ENCODE assay signal across 9 mouse cellular contexts in the genomic region with DNA sequence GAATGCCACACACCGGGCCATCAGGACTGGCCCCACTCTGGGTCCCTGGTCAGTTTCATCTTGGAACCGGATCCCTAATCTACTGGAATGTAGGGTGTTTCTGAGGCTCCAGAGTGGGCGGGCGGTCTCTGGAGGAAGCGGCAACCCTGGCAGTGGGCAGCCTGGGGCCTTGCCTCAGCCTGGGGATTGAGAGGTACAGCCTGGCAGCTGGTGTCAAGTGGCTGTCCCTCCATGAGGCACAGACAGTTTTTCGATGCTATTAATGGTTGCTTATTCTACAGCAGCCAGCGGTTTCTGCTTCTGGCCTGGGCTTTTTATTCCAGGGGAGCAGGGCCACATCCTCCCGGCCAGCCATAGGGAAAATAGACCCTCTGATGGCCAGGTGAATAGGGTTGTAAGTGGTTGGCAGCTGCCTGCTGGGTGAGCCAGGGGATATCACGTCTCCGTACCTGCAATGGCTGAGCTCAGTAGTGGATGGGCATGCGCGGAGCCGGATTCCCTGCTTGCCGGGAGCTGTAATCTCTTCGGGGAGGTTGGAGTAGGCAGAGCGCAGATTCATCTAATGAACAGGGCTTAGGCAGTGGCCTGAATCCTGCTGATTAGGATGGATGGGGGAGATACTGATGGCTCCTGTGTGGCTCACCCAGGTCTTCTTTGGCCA. TPM values are rescaled to one million over a fixed set of nuclear protein-coding genes. Genes with fewer than 3 reads are reported as not detected.
DNase-seq lines count a peak whose midpoint lies in the region; ATAC-seq and TF ChIP-seq lines count a peak whose summit lies in the region.
"Had no signal": no experiment of that assay in that cellular context is flagged by ENCODE, and none has a peak within 500 bp of the region (broad histone marks: within the 10 kb centered on the region; RNA-seq: fewer than 3 reads in every experiment).

No protein-coding gene starts in this region.

- DNase-seq in lung, embryonic 14.5 days, result no peak
- DNase-seq in lung, postnatal 36 days, result no peak
- no peak for DNase-seq in thymus, postnatal 25 days
- no peak for DNase-seq in kidney, adult 11 months
- DNase-seq: thymus, adult 2 months had no signal

- no peak for TF ChIP-seq CTCF in lung, embryonic 14.5 days (IDR thresholded peaks at IDR 0.05; ENCODE audit: low read depth)
- no peak for TF ChIP-seq CTCF in small intestine, adult 2 months (IDR thresholded peaks at IDR 0.05; ENCODE audit: extremely low read depth, insufficient read length, insufficient replicate concordance, low read depth, low read length)

- H3K4me1 ChIP-seq in lung, embryonic 14.5 days (ENCODE audit: insufficient read depth), result peaks cover 38% of the 10 kb centered on the region
- peaks cover 9% of the 10 kb centered on the region for H3K4me1 ChIP-seq in forebrain, embryonic 16.5 days (replicated peaks; ENCODE audit: control insufficient read depth, insufficient read depth, low read length)
- H3K4me1 ChIP-seq in limb, embryonic 15.5 days, result peaks cover 60% of the 10 kb centered on the region
- H3K4me1 ChIP-seq in small intestine, adult 2 months (ENCODE audit: control insufficient read depth, insufficient read depth, insufficient read length, low read length), result no peaks in the 10 kb centered on the region

- H3K27ac ChIP-seq in lung, embryonic 14.5 days (ENCODE audit: low read depth), result peak overlapping the region; percentile 80; the same call in 1 of the 2 replicates
- H3K27ac ChIP-seq in forebrain, embryonic 16.5 days (ENCODE audit: low read length), result no peak overlapping the region
- H3K27ac ChIP-seq in limb, embryonic 15.5 days, result peak overlapping the region; percentile 47
- peak overlapping the region; percentile 16 for H3K27ac ChIP-seq in small intestine, adult 2 months (ENCODE audit: insufficient read depth, low read depth, low read length)

- no peaks in the 10 kb centered on the region for H3K9me3 ChIP-seq in lung, embryonic 14.5 days (ENCODE audit: low read depth, low read length)
- H3K9me3 ChIP-seq in forebrain, embryonic 16.5 days (ENCODE audit: control insufficient read depth, low read length), result 0 out of 2 replicates have a peak, but pooled peaks cover 2% of the 10 kb centered on the region
- no peaks in the 10 kb centered on the region for H3K9me3 ChIP-seq in limb, embryonic 15.5 days

- ATAC-seq in lung, embryonic 14.5 days (ENCODE audit: insufficient read depth), result peak; percentile 28
- no peak for ATAC-seq in forebrain, embryonic 16.5 days
- no peak for ATAC-seq in limb, embryonic 15.5 days (ENCODE audit: insufficient number of reproducible peaks, low FRiP score, low TSS enrichment, low read depth)

- no peak for TF ChIP-seq POLR2A in small intestine, adult 2 months (IDR thresholded peaks at IDR 0.05; ENCODE audit: low read depth, low read length)

- no peaks in the 10 kb centered on the region for H3K36me3 ChIP-seq in lung, embryonic 14.5 days (ENCODE audit: insufficient read depth)
- no peaks in the 10 kb centered on the region for H3K36me3 ChIP-seq in forebrain, embryonic 16.5 days (ENCODE audit: control insufficient read depth, insufficient read depth)
- no peaks in the 10 kb centered on the region; the same call in 1 of the 2 replicates for H3K36me3 ChIP-seq in limb, embryonic 15.5 days
- no peaks in the 10 kb centered on the region for H3K36me3 ChIP-seq in small intestine, adult 2 months (ENCODE audit: control insufficient read depth, insufficient read depth, low read length)

- peak overlapping the region; percentile 29; the same call in 1 of the 2 replicates for H3K4me2 ChIP-seq in lung, embryonic 14.5 days
- H3K4me2 ChIP-seq in forebrain, embryonic 16.5 days (ENCODE audit: low read length), result no peak overlapping the region
- no peak overlapping the region for H3K4me2 ChIP-seq in limb, embryonic 15.5 days

- H3K9ac ChIP-seq in lung, embryonic 14.5 days, result no peak overlapping the region
- H3K9ac ChIP-seq in forebrain, embryonic 16.5 days (replicated peaks; ENCODE audit: low read depth, low read length), result peak overlapping the region; percentile 6; the same call in 1 of the 2 replicates
- H3K9ac ChIP-seq in limb, embryonic 15.5 days, result 0 out of 2 replicates have a peak overlapping the region, but pooled peaks have one; percentile 17

- no peak overlapping the region for H3K4me3 ChIP-seq in lung, embryonic 14.5 days (ENCODE audit: low read depth, low read length)
- no peak overlapping the region for H3K4me3 ChIP-seq in forebrain, embryonic 16.5 days (replicated peaks; ENCODE audit: low read length)
- H3K4me3 ChIP-seq in limb, embryonic 15.5 days, result no peak overlapping the region
- no peak overlapping the region for H3K4me3 ChIP-seq in small intestine, adult 2 months (ENCODE audit: low read depth, low read length)
- H3K4me3 ChIP-seq: erythroblast, embryonic 14.5 days had no signal

- 44% methylated on average over 16 of the region's 16 CpGs for WGBS in lung, embryonic 14.5 days
- WGBS in forebrain, embryonic 16.5 days, result 52% methylated on average over 16 of the region's 16 CpGs
- 68% methylated on average over 16 of the region's 16 CpGs for WGBS in limb, embryonic 15.5 days
- 89% methylated on average over 16 of the region's 16 CpGs for WGBS in small intestine, adult 2 months

- H3K27me3 ChIP-seq in lung, embryonic 14.5 days (ENCODE audit: insufficient read depth, low read length), result no peaks in the 10 kb centered on the region
- no peaks in the 10 kb centered on the region for H3K27me3 ChIP-seq in forebrain, embryonic 16.5 days (replicated peaks; ENCODE audit: control insufficient read depth, insufficient read depth, low read length)
- no peaks in the 10 kb centered on the region for H3K27me3 ChIP-seq in limb, embryonic 15.5 days
- no peaks in the 10 kb centered on the region for H3K27me3 ChIP-seq in small intestine, adult 2 months (ENCODE audit: control insufficient read depth, insufficient read depth, low read length)

RNA-seq across cellular contexts. Expression of a gene that starts 22.6 kb away (rescaled TPM):
- polyA plus RNA-seq in lung, embryonic 14.5 days (2014; fragmentation: Nextera tagmentation; extraction: Ambion mirVana), result 12.7 and 14.3 TPM in 2 replicates
- polyA plus RNA-seq in forebrain, embryonic 16.5 days (2015; fragmentation: Nextera tagmentation; extraction: Ambion mirVana), result 26.9 and 34.9 TPM in 2 replicates
- polyA plus RNA-seq in limb, embryonic 15.5 days (2015; fragmentation: Nextera tagmentation; extraction: Ambion mirVana), result 6.8 and 7.3 TPM in 2 replicates
- 29.6 and 55.9 TPM in 2 replicates for polyA plus RNA-seq in small intestine, adult 2 months (2012; rRNA removed)
